Mouse (Mus musculus): ENCODE results near the gene Gdf11. TPM values are rescaled to one million over a fixed set of nuclear protein-coding genes. Genes with fewer than 3 reads are reported as not detected.

The Gdf11 gene
- 5.8 and 6.5 TPM in 2 replicates for polyA plus RNA-seq (2015; fragmentation: Nextera tagmentation; extraction: Ambion mirVana)

- Histone ChIP-seq H3K9ac (ENCODE audit: low read depth, low read length) (peak within 1 kb of the TSS; percentile 88), H3K36me3 (ENCODE audit: control insufficient read depth, insufficient read depth, low read length) (no peaks in the 10 kb centered on the region), H3K4me1 (ENCODE audit: control insufficient read depth, insufficient read depth, low read depth, low read length) (peaks cover 26% of the 10 kb centered on the region), H3K4me3 (ENCODE audit: low read length) (peak within 1 kb of the TSS; percentile 91), H3K4me2 (ENCODE audit: low read length) (peak within 1 kb of the TSS; percentile 59), H3K9me3 (ENCODE audit: control insufficient read depth, low read length) (no peaks in the 10 kb centered on the region), H3K27ac (ENCODE audit: low read depth, low read length) (peak within 1 kb of the TSS; percentile 94), H3K27me3 (replicated peaks; ENCODE audit: control insufficient read depth, insufficient read depth, low read length) (no peaks in the 10 kb centered on the region)
- ATAC-seq = peak; percentile 84
- WGBS = under 1% methylated on average over 61 of the region's 89 CpGs
Measured at GRCm38 (mm10) chr10:128891296-128892094, at the start of gene Gdf11. Gdf11 (minus strand) TSS chr10:128891718.

DNA sequence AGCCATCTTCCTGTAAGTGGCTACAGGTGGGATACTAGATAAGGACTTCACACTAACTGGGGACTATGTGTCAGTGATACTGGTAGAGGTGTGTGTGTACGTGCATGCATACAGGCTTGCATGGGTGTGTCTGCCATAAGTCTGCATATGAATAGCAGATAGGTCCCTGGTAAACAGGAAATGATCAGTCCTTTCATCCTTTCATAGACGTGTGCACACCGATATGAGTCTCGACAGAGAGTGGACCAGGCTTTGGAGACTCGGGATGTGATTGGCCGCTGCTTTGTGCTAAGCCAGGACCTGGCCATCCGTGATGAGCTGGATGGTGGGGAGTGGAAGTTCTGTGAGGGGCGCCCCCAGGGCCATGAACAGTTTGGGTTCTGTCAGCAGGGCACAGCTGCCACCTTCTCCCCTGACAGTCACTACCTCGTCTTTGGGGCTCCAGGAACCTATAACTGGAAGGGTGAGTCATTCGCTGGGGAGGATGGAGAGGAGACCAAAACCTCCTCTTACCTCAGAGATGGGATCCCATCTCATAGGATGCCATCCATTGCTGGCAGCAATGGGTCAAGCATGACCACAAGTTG is 49.0 kb upstream of the Gdf11 start:
- no peak overlapping the region for H3K27ac ChIP-seq (ENCODE audit: low read depth, low read length)
- H3K9ac ChIP-seq (ENCODE audit: low read depth, low read length) = no peak overlapping the region
- H3K36me3 ChIP-seq (ENCODE audit: control insufficient read depth, insufficient read depth, low read length) = no peaks in the 10 kb centered on the region
- ATAC-seq = no peak
- no peak overlapping the region for H3K4me2 ChIP-seq (ENCODE audit: low read length)
- H3K4me1 ChIP-seq (ENCODE audit: control insufficient read depth, insufficient read depth, low read depth, low read length) = no peaks in the 10 kb centered on the region
- H3K27me3 ChIP-seq (replicated peaks; ENCODE audit: control insufficient read depth, insufficient read depth, low read length) = peaks cover 4% of the 10 kb centered on the region; the same call in 1 of the 2 replicates
- H3K4me3 ChIP-seq (ENCODE audit: low read length) = no peak overlapping the region
- no peaks in the 10 kb centered on the region for H3K9me3 ChIP-seq (ENCODE audit: control insufficient read depth, low read length)
- 84% methylated on average over 10 of the region's 10 CpGs for WGBS

GRCm38 (mm10) chr10:128938974-128939373 is 47.5 kb upstream of the Gdf11 start:
- Histone ChIP-seq H3K36me3 (ENCODE audit: control insufficient read depth, insufficient read depth, low read length) (no peaks in the 10 kb centered on the region), H3K9ac (ENCODE audit: low read depth, low read length) (no peak overlapping the region), H3K4me2 (ENCODE audit: low read length) (no peak overlapping the region), H3K27me3 (replicated peaks; ENCODE audit: control insufficient read depth, insufficient read depth, low read length) (peaks cover 13% of the 10 kb centered on the region; the same call in 1 of the 2 replicates), H3K4me1 (ENCODE audit: control insufficient read depth, insufficient read depth, low read depth, low read length) (no peaks in the 10 kb centered on the region), H3K9me3 (ENCODE audit: control insufficient read depth, low read length) (no peaks in the 10 kb centered on the region), H3K4me3 (ENCODE audit: low read length) (no peak overlapping the region), H3K27ac (ENCODE audit: low read depth, low read length) (peak overlapping the region; percentile 27; the same call in 1 of the 2 replicates)
- ATAC-seq = peak; percentile 29
- WGBS = 63% methylated on average over 5 of the region's 5 CpGs

DNA sequence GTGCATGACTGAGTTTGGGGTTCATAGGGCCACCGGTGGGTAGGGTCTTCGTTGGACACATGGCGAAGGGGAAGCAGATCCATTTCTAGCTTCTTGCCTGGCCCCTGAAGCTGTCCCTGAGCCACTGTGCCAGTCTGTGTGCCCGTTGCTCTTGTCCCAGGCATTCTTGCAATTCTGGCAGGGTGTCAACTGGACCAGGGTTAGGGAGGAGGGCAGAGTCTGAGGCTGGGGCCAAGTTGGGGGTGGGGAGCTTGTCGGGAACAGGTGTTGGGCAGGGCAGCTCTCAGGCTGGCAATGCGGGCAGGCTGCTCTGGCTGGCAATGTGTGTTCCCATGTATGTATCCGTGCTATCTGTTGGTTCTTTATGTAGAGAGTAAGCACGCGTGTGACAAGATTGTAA is 46.9 kb upstream of the Gdf11 start:
- Histone ChIP-seq H3K4me1 (ENCODE audit: control insufficient read depth, insufficient read depth, low read depth, low read length) (peaks cover under 1% of the 10 kb centered on the region; the same call in 1 of the 2 replicates), H3K9me3 (ENCODE audit: control insufficient read depth, low read length) (no peaks in the 10 kb centered on the region), H3K9ac (ENCODE audit: low read depth, low read length) (no peak overlapping the region), H3K27ac (ENCODE audit: low read depth, low read length) (no peak overlapping the region), H3K4me3 (ENCODE audit: low read length) (no peak overlapping the region), H3K27me3 (replicated peaks; ENCODE audit: control insufficient read depth, insufficient read depth, low read length) (peaks cover 13% of the 10 kb centered on the region), H3K4me2 (ENCODE audit: low read length) (no peak overlapping the region), H3K36me3 (ENCODE audit: control insufficient read depth, insufficient read depth, low read length) (no peaks in the 10 kb centered on the region)
- 59% methylated on average over 8 of the region's 9 CpGs for WGBS
- peak; percentile 65 for ATAC-seq

DNA sequence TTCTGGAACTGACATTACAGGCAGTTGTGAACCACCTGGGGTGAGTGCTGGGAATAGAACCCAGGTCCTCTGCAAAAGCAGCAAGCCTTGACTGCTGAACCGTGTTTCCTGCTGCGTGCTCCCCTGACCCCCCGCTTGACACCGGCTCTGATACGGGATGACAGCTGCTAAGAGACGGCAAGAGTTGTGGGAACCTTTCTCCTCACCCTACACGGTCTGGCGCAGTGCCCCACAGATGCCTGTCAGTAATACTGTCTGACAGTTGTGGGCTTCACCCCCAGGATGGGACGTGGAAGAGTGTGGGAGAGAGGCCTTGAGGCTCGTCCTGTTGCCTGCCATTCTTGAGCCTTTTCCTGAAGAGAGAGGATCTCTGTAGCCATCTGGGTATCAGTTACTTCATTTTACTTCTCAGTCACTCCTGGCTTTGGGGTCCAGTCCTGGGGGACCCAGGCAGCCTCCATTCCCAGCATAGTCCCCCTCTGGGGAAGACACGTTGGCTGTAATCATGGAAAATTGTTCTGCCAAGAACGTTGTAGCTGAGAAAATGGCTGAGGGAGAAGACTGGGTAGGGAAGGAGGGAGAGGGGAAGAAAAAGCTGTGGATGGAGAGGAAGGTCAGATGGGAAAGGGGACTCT is 46.4 kb upstream of the Gdf11 start:
- no peak overlapping the region for H3K27ac ChIP-seq (ENCODE audit: low read depth, low read length)
- no peaks in the 10 kb centered on the region for H3K36me3 ChIP-seq (ENCODE audit: control insufficient read depth, insufficient read depth, low read length)

GRCm38 (mm10) chr10:128935826-128936440 is 44.4 kb upstream of the Gdf11 start:
- H3K4me2 ChIP-seq (ENCODE audit: low read length) = peak overlapping the region; percentile 21; the same call in 1 of the 2 replicates

More for the DNA sequence above, 46.4 kb upstream of the Gdf11 start:
- Histone ChIP-seq H3K4me2 (ENCODE audit: low read length) (no peak overlapping the region), H3K9ac (ENCODE audit: low read depth, low read length) (no peak overlapping the region), H3K4me1 (ENCODE audit: control insufficient read depth, insufficient read depth, low read depth, low read length) (peaks cover 3% of the 10 kb centered on the region; the same call in 1 of the 2 replicates), H3K27me3 (replicated peaks; ENCODE audit: control insufficient read depth, insufficient read depth, low read length) (peaks cover 13% of the 10 kb centered on the region), H3K9me3 (ENCODE audit: control insufficient read depth, low read length) (no peaks in the 10 kb centered on the region), H3K4me3 (ENCODE audit: low read length) (no peak overlapping the region)
- ATAC-seq = no peak
- WGBS = 64% methylated on average over 12 of the region's 12 CpGs

GRCm38 (mm10) chr10:128934997-128935787 is 43.7 kb upstream of the Gdf11 start:
- no peaks in the 10 kb centered on the region for H3K36me3 ChIP-seq (ENCODE audit: control insufficient read depth, insufficient read depth, low read length)
- H3K4me1 ChIP-seq (ENCODE audit: control insufficient read depth, insufficient read depth, low read depth, low read length) = peaks cover 3% of the 10 kb centered on the region; the same call in 1 of the 2 replicates
- H3K9ac ChIP-seq (ENCODE audit: low read depth, low read length) = no peak overlapping the region
- H3K27ac ChIP-seq (ENCODE audit: low read depth, low read length) = no peak overlapping the region
- 62% methylated on average over 7 of the region's 7 CpGs for WGBS
- H3K9me3 ChIP-seq (ENCODE audit: control insufficient read depth, low read length) = no peaks in the 10 kb centered on the region
- no peak overlapping the region; the same call in 1 of the 2 replicates for H3K4me3 ChIP-seq (ENCODE audit: low read length)
- ATAC-seq = no peak
- peak overlapping the region; percentile 83 for H3K4me2 ChIP-seq (ENCODE audit: low read length)
- H3K27me3 ChIP-seq (replicated peaks; ENCODE audit: control insufficient read depth, insufficient read depth, low read length) = peaks cover 13% of the 10 kb centered on the region

More at GRCm38 (mm10) chr10:128935826-128936440, 44.4 kb upstream of the Gdf11 start:
- 61% methylated on average over 8 of the region's 8 CpGs for WGBS
- no peak overlapping the region for H3K27ac ChIP-seq (ENCODE audit: low read depth, low read length)
- no peak overlapping the region for H3K4me3 ChIP-seq (ENCODE audit: low read length)
- H3K27me3 ChIP-seq (replicated peaks; ENCODE audit: control insufficient read depth, insufficient read depth, low read length) = peaks cover 13% of the 10 kb centered on the region
- no peak for ATAC-seq
- H3K9me3 ChIP-seq (ENCODE audit: control insufficient read depth, low read length) = no peaks in the 10 kb centered on the region
- no peak overlapping the region for H3K9ac ChIP-seq (ENCODE audit: low read depth, low read length)
- peaks cover 3% of the 10 kb centered on the region; the same call in 1 of the 2 replicates for H3K4me1 ChIP-seq (ENCODE audit: control insufficient read depth, insufficient read depth, low read depth, low read length)
- H3K36me3 ChIP-seq (ENCODE audit: control insufficient read depth, insufficient read depth, low read length) = no peaks in the 10 kb centered on the region

- H3K9me3 ChIP-seq (ENCODE audit: control insufficient read depth, low read length) = no peaks in the 10 kb centered on the region
- 3% methylated on average over 21 of the region's 21 CpGs for WGBS
- H3K27me3 ChIP-seq (replicated peaks; ENCODE audit: control insufficient read depth, insufficient read depth, low read length) = peaks cover 13% of the 10 kb centered on the region
- H3K4me3 ChIP-seq (ENCODE audit: low read length) = peak overlapping the region; percentile 53
- peak; percentile 15; the same call in 1 of the 2 replicates for ATAC-seq
- H3K4me1 ChIP-seq (ENCODE audit: control insufficient read depth, insufficient read depth, low read depth, low read length) = peaks cover 3% of the 10 kb centered on the region; the same call in 1 of the 2 replicates
- no peak overlapping the region for H3K27ac ChIP-seq (ENCODE audit: low read depth, low read length)
- H3K4me2 ChIP-seq (ENCODE audit: low read length) = peak overlapping the region; percentile 83
- H3K36me3 ChIP-seq (ENCODE audit: control insufficient read depth, insufficient read depth, low read length) = no peaks in the 10 kb centered on the region
- peak overlapping the region; percentile 58 for H3K9ac ChIP-seq (ENCODE audit: low read depth, low read length)
Measured at GRCm38 (mm10) chr10:128933976-128934721, 42.6 kb upstream of the Gdf11 start.

Measured in hindbrain, embryonic 16.5 days (tissue).